Mouse (Mus musculus): ENCODE measurements around the gene Pfn1. TPM values are rescaled to one million over a fixed set of nuclear protein-coding genes. Genes with fewer than 3 reads are reported as not detected.

Gene Pfn1
- polyA plus RNA-seq, 1 experiment = 1,173 TPM

- WGBS = 75% methylated on average over 12 of the region's 12 CpGs
- Histone ChIP-seq H3K27ac (ENCODE audit: control insufficient read depth, insufficient read depth, low read depth, low read length, poor library complexity) (no peak overlapping the region; the same call in 1 of the 2 replicates), H3K4me3 (replicated peaks; ENCODE audit: control insufficient read depth, low read depth, low read length) (peak overlapping the region; percentile 92), H3K4me1 (ENCODE audit: control insufficient read depth, insufficient read depth, low read length) (peaks cover 7% of the 10 kb centered on the region; the same call in 1 of the 2 replicates)
- TF ChIP-seq CTCF (IDR thresholded peaks at IDR 0.05; ENCODE audit: control insufficient read depth, insufficient read depth, low read length) (no peak; the same call in 1 of the 2 replicates), POLR2A (IDR thresholded peaks at IDR 0.05; ENCODE audit: borderline replicate concordance, control insufficient read depth, low read depth, low read length) (no peak)
Measured at GRCm38 (mm10) chr11:70645461-70646258, 8.8 kb downstream of the Pfn1 start.

- Histone ChIP-seq H3K4me3 (replicated peaks; ENCODE audit: control insufficient read depth, low read depth, low read length) (no peak overlapping the region), H3K4me1 (ENCODE audit: control insufficient read depth, insufficient read depth, low read length) (peaks cover 6% of the 10 kb centered on the region; the same call in 1 of the 2 replicates), H3K27ac (ENCODE audit: control insufficient read depth, insufficient read depth, low read depth, low read length, poor library complexity) (no peak overlapping the region)
- 93% methylated on average over 8 of the region's 8 CpGs for WGBS
- TF ChIP-seq POLR2A (IDR thresholded peaks at IDR 0.05; ENCODE audit: borderline replicate concordance, control insufficient read depth, low read depth, low read length) (no peak), CTCF (IDR thresholded peaks at IDR 0.05; ENCODE audit: control insufficient read depth, insufficient read depth, low read length) (no peak)
Measured at GRCm38 (mm10) chr11:70644564-70645103, 9.8 kb downstream of the Pfn1 start.

DNA sequence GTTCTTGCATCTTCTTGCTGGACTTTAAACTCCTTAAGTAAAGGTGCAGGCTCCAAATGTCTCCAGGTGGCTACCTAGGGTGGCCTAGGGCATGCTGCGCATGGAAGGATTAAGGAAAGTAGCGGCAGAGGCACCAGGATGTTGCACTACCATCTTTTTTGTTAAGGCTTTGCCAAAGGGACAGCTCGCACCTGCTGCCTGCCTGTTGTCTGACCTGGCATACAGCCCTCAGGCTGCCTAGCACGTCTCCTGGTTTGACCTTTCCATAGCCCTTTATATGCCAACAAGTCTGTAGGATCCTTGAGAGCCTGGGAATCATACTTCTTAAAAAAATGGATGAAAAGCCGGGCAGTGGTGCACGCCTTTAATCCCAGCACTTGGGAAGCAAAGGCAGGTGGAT is 11.4 kb downstream of the Pfn1 start:
- WGBS = 84% methylated on average over 6 of the region's 6 CpGs
- TF ChIP-seq POLR2A (IDR thresholded peaks at IDR 0.05; ENCODE audit: borderline replicate concordance, control insufficient read depth, low read depth, low read length) (no peak), CTCF (IDR thresholded peaks at IDR 0.05; ENCODE audit: control insufficient read depth, insufficient read depth, low read length) (no peak)
- H3K4me3 ChIP-seq (replicated peaks; ENCODE audit: control insufficient read depth, low read depth, low read length) = no peak overlapping the region
- H3K27ac ChIP-seq (ENCODE audit: control insufficient read depth, insufficient read depth, low read depth, low read length, poor library complexity) = no peak overlapping the region
- peaks cover 4% of the 10 kb centered on the region; the same call in 1 of the 2 replicates for H3K4me1 ChIP-seq (ENCODE audit: control insufficient read depth, insufficient read depth, low read length)

- no peak overlapping the region for H3K4me3 ChIP-seq (replicated peaks; ENCODE audit: control insufficient read depth, low read depth, low read length)
- WGBS = 72% methylated on average over 7 of the region's 7 CpGs
- no peak overlapping the region for H3K27ac ChIP-seq (ENCODE audit: control insufficient read depth, insufficient read depth, low read depth, low read length, poor library complexity)
- no peak for TF ChIP-seq CTCF (IDR thresholded peaks at IDR 0.05; ENCODE audit: control insufficient read depth, insufficient read depth, low read length)
- no peak for TF ChIP-seq POLR2A (IDR thresholded peaks at IDR 0.05; ENCODE audit: borderline replicate concordance, control insufficient read depth, low read depth, low read length)
- H3K4me1 ChIP-seq (ENCODE audit: control insufficient read depth, insufficient read depth, low read length) = peaks cover 4% of the 10 kb centered on the region; the same call in 1 of the 2 replicates
Measured at GRCm38 (mm10) chr11:70641241-70641640, 13.2 kb downstream of the Pfn1 start.

- 72% methylated on average over 8 of the region's 8 CpGs for WGBS
- H3K27ac ChIP-seq (ENCODE audit: control insufficient read depth, insufficient read depth, low read depth, low read length, poor library complexity) = no peak overlapping the region
- no peak overlapping the region for H3K4me3 ChIP-seq (replicated peaks; ENCODE audit: control insufficient read depth, low read depth, low read length)
- TF ChIP-seq POLR2A (IDR thresholded peaks at IDR 0.05; ENCODE audit: borderline replicate concordance, control insufficient read depth, low read depth, low read length) (no peak), CTCF (IDR thresholded peaks at IDR 0.05; ENCODE audit: control insufficient read depth, insufficient read depth, low read length) (no peak)
- peaks cover 2% of the 10 kb centered on the region; the same call in 1 of the 2 replicates for H3K4me1 ChIP-seq (ENCODE audit: control insufficient read depth, insufficient read depth, low read length)
Measured at GRCm38 (mm10) chr11:70639976-70640375, 14.5 kb downstream of the Pfn1 start.

- peak within 1 kb of the TSS; percentile 24; the same call in 1 of the 2 replicates for H3K27ac ChIP-seq (ENCODE audit: control insufficient read depth, insufficient read depth, low read depth, low read length, poor library complexity)
- H3K4me3 ChIP-seq (replicated peaks; ENCODE audit: control insufficient read depth, low read depth, low read length) = no peak within 1 kb of the TSS
- H3K4me1 ChIP-seq (ENCODE audit: control insufficient read depth, insufficient read depth, low read length) = peaks cover 2% of the 10 kb centered on the region; the same call in 1 of the 2 replicates
- WGBS = 6% methylated on average over 5 of the region's 5 CpGs
- TF ChIP-seq POLR2A (IDR thresholded peaks at IDR 0.05; ENCODE audit: borderline replicate concordance, control insufficient read depth, low read depth, low read length) = no peak
- no peak for TF ChIP-seq CTCF (IDR thresholded peaks at IDR 0.05; ENCODE audit: control insufficient read depth, insufficient read depth, low read length)
Measured at GRCm38 (mm10) chr11:70638714-70639278, 15.6 kb downstream of the Pfn1 start, which contains the start of gene Gp1ba. Gene Gp1ba, plus strand, starts transcription at chr11:70639122.

- 64% methylated on average over 1 of the region's 1 CpGs for WGBS
Measured at GRCm38 (mm10) chr11:70638293-70638692, 16.2 kb downstream of the Pfn1 start.

GRCm38 (mm10) chr11:70637764-70638163 is 16.7 kb downstream of the Pfn1 start:
- H3K27ac ChIP-seq (ENCODE audit: control insufficient read depth, insufficient read depth, low read depth, low read length, poor library complexity) = no peak overlapping the region
- 89% methylated on average over 1 of the region's 1 CpGs for WGBS
- H3K4me1 ChIP-seq (ENCODE audit: control insufficient read depth, insufficient read depth, low read length) = peaks cover 2% of the 10 kb centered on the region; the same call in 1 of the 2 replicates
- TF ChIP-seq POLR2A (IDR thresholded peaks at IDR 0.05; ENCODE audit: borderline replicate concordance, control insufficient read depth, low read depth, low read length) = no peak
- no peak for TF ChIP-seq CTCF (IDR thresholded peaks at IDR 0.05; ENCODE audit: control insufficient read depth, insufficient read depth, low read length)
- H3K4me3 ChIP-seq (replicated peaks; ENCODE audit: control insufficient read depth, low read depth, low read length) = no peak overlapping the region

More at GRCm38 (mm10) chr11:70638293-70638692, 16.2 kb downstream of the Pfn1 start:
- Histone ChIP-seq H3K27ac (ENCODE audit: control insufficient read depth, insufficient read depth, low read depth, low read length, poor library complexity) (peak overlapping the region; percentile 24; the same call in 1 of the 2 replicates), H3K4me3 (replicated peaks; ENCODE audit: control insufficient read depth, low read depth, low read length) (no peak overlapping the region), H3K4me1 (ENCODE audit: control insufficient read depth, insufficient read depth, low read length) (peaks cover 2% of the 10 kb centered on the region; the same call in 1 of the 2 replicates)
- TF ChIP-seq POLR2A (IDR thresholded peaks at IDR 0.05; ENCODE audit: borderline replicate concordance, control insufficient read depth, low read depth, low read length) = no peak
- TF ChIP-seq CTCF (IDR thresholded peaks at IDR 0.05; ENCODE audit: control insufficient read depth, insufficient read depth, low read length) = no peak
